Mouse (Mus musculus) frontal cortex, adult 2 months (tissue): ENCODE measurements around the gene Slc36a4. TPM values are rescaled to one million over a fixed set of nuclear protein-coding genes. Genes with fewer than 3 reads are reported as not detected.

ENCODE experiments used
- DNase-seq, 2 experiments: peaks; one replicate each; pipeline ENCODE4 v3.0.0; 2022; ENCODE audit warnings: low spot score in 1 of 2; ENCODE audit errors: extremely low spot score in 1 of 2
- polyA plus RNA-seq: library from polyadenylated mRNA; depleted of rRNA; stranded (reverse); fragments of >200 nt; gene quantifications from 2 replicates; pipeline ENCODE4 v1.2.3, GENCODE M21; 2012; rRNA removed

Gene Slc36a4
- polyA plus RNA-seq, 1 experiment, result 23.6 TPM

- DNase-seq, result no peak
These were observed 82.5 kb downstream of the Slc36a4 start for GRCm38 (mm10) chr9:15792076-15792475.

Other genes with a start within 250 kb of the Slc36a4 start
- gene Smco4, start 216.3 kb upstream of the Slc36a4 start, polyA plus RNA-seq, result 4.0 and 5.5 TPM in 2 replicates
- gene Deup1, start 81.8 kb upstream of the Slc36a4 start, polyA plus RNA-seq, result 0.08 and 0.11 TPM in 2 replicates
- gene Mtnr1b, start 164.8 kb downstream of the Slc36a4 start, polyA plus RNA-seq, result not detected in 2 replicates